Comparison of ENCODE assay signal across 8 mouse cellular contexts in genomic region chr3:132085112-132085822, GRCm38 (mm10). TPM values are rescaled to one million over a fixed set of nuclear protein-coding genes. Genes with fewer than 3 reads are reported as not detected.
A peak's percentile ranks its signal among the peaks of the same experiment; 100 is the strongest.
DNase-seq lines count a peak whose midpoint lies in the region; ATAC-seq lines count a peak whose summit lies in the region.

TSS of gene Dkk2 (plus strand) at chr3:132085292.

- H3K27me3 ChIP-seq in heart, embryonic 14.5 days (ENCODE audit: control insufficient read depth, insufficient read depth, low read length), result peaks cover 22% of the 10 kb centered on the region
- H3K27me3 ChIP-seq in hindbrain, embryonic 10.5 days (ENCODE audit: insufficient read depth, poor library complexity, severe bottlenecking), result peaks cover 32% of the 10 kb centered on the region
- H3K27me3 ChIP-seq in limb, embryonic 13.5 days, result peaks cover 9% of the 10 kb centered on the region
- peaks cover 26% of the 10 kb centered on the region for H3K27me3 ChIP-seq in neural tube, embryonic 12.5 days (replicated peaks)

- peaks cover 0 to 23% of the 10 kb centered on the region in 2 experiments for H3K4me1 ChIP-seq in heart, embryonic 14.5 days (ENCODE audit: control insufficient read depth in 2 of 2, insufficient read depth in 2 of 2, low read length in 2 of 2)
- H3K4me1 ChIP-seq in hindbrain, embryonic 10.5 days (replicated peaks), result peaks cover 42% of the 10 kb centered on the region
- peaks cover 17% of the 10 kb centered on the region for H3K4me1 ChIP-seq in limb, embryonic 13.5 days
- H3K4me1 ChIP-seq in neural tube, embryonic 12.5 days, result peaks cover 32% of the 10 kb centered on the region

- H3K27ac ChIP-seq in heart, embryonic 14.5 days (replicated peaks in 1 of 2; ENCODE audit: control insufficient read depth in 1 of 2, insufficient read depth in 1 of 2, low read depth in 2 of 2, low read length in 2 of 2), result no peak within 1 kb of the TSS
- H3K27ac ChIP-seq in hindbrain, embryonic 10.5 days, result peak within 1 kb of the TSS; percentile 40
- H3K27ac ChIP-seq in limb, embryonic 13.5 days, result peak within 1 kb of the TSS; percentile 88
- H3K27ac ChIP-seq in neural tube, embryonic 12.5 days, result no peak within 1 kb of the TSS

- H3K4me3 ChIP-seq in heart, embryonic 14.5 days (ENCODE audit: control insufficient read depth in 1 of 2, insufficient read depth in 1 of 2, low read depth in 1 of 2, low read length in 2 of 2), result peak within 1 kb of the TSS; percentile 43 to 47
- peak within 1 kb of the TSS; percentile 64 for H3K4me3 ChIP-seq in hindbrain, embryonic 10.5 days
- H3K4me3 ChIP-seq in limb, embryonic 13.5 days, result peak within 1 kb of the TSS; percentile 66
- H3K4me3 ChIP-seq in neural tube, embryonic 12.5 days, result peak within 1 kb of the TSS; percentile 44

- H3K9ac ChIP-seq in heart, embryonic 14.5 days (ENCODE audit: low read length), result peak within 1 kb of the TSS; percentile 46; the same call in 1 of the 2 replicates
- peak within 1 kb of the TSS; percentile 80 for H3K9ac ChIP-seq in limb, embryonic 13.5 days
- peak within 1 kb of the TSS; percentile 52 for H3K9ac ChIP-seq in neural tube, embryonic 12.5 days

- no peak for ATAC-seq in heart, embryonic 14.5 days (ENCODE audit: insufficient number of reproducible peaks, insufficient read depth, low FRiP score, low read depth)
- ATAC-seq in limb, embryonic 13.5 days (ENCODE audit: low FRiP score, low read depth), result peak; percentile 64
- ATAC-seq in neural tube, embryonic 12.5 days (ENCODE audit: low FRiP score, low read depth), result peak; percentile 63

- H3K9me3 ChIP-seq in heart, embryonic 14.5 days (ENCODE audit: control insufficient read depth, low read length), result no peaks in the 10 kb centered on the region
- no peaks in the 10 kb centered on the region for H3K9me3 ChIP-seq in hindbrain, embryonic 10.5 days
- H3K9me3 ChIP-seq in limb, embryonic 13.5 days, result no peaks in the 10 kb centered on the region
- no peaks in the 10 kb centered on the region for H3K9me3 ChIP-seq in neural tube, embryonic 12.5 days

- no peaks in the 10 kb centered on the region for H3K36me3 ChIP-seq in heart, embryonic 14.5 days (ENCODE audit: control insufficient read depth, insufficient read depth, low read length)
- no peaks in the 10 kb centered on the region for H3K36me3 ChIP-seq in hindbrain, embryonic 10.5 days
- H3K36me3 ChIP-seq in limb, embryonic 13.5 days, result no peaks in the 10 kb centered on the region
- H3K36me3 ChIP-seq in neural tube, embryonic 12.5 days, result no peaks in the 10 kb centered on the region

- peak within 1 kb of the TSS; percentile 95 for H3K4me2 ChIP-seq in heart, embryonic 14.5 days (ENCODE audit: low read length)
- H3K4me2 ChIP-seq in limb, embryonic 13.5 days (replicated peaks), result peak within 1 kb of the TSS; percentile 89
- H3K4me2 ChIP-seq in neural tube, embryonic 12.5 days (replicated peaks), result peak within 1 kb of the TSS; percentile 95

- WGBS in heart, embryonic 14.5 days, result under 1% methylated on average over 33 of the region's 33 CpGs
- WGBS in hindbrain, embryonic 10.5 days, result under 1% methylated on average over 33 of the region's 33 CpGs
- WGBS in limb, embryonic 13.5 days, result under 1% methylated on average over 33 of the region's 33 CpGs
- under 1% methylated on average over 33 of the region's 33 CpGs for WGBS in neural tube, embryonic 12.5 days

- intact Hi-C loops in heart, postnatal 10 days (cut with DNase I), result loop anchor here (5.0 to 10.0 kb wide), 3 partner anchors 108 to 490 kb away; no protein-coding TSS in a partner anchor

- DNase-seq in heart, postnatal 10 days, result no peak
- peak; percentile 73 for DNase-seq in embryo, embryonic 10.5 days (ENCODE audit: low spot score)
- DNase-seq in hindbrain, embryonic 10.5 days (ENCODE audit: low spot score), result peak; percentile 55
- no peak for DNase-seq in ovary, postnatal 10 days (ENCODE audit: low spot score)
- DNase-seq in cerebellum, adult 18-20 months, result no peak

RNA-seq across cellular contexts. Expression of gene Dkk2, which starts in this region (rescaled TPM):
- 0.94 and 1.2 TPM in 2 replicates for polyA plus RNA-seq in heart, embryonic 14.5 days (2014; fragmentation: Nextera tagmentation; extraction: Ambion mirVana)
- total RNA-seq in heart, postnatal 10 days (2021), result under 1 TPM; 0.29 to 0.55 TPM
- polyA plus RNA-seq in hindbrain, embryonic 10.5 days (2016; fragmentation: Nextera tagmentation; extraction: Ambion mirVana), result 6.8 and 9.8 TPM in 2 replicates
- polyA plus RNA-seq in limb, embryonic 13.5 days (2015; fragmentation: Nextera tagmentation; extraction: Ambion mirVana), result 66.6 and 71.3 TPM in 2 replicates
- polyA plus RNA-seq in neural tube, embryonic 12.5 days (2016; fragmentation: Nextera tagmentation; extraction: Ambion mirVana), result 6.4 and 7.1 TPM in 2 replicates

Comparison
In these comparisons a context has a peak if more than half of its experiments do, and no peak if none do; other contexts are left out.
1. H3K27ac ChIP-seq: peak in hindbrain, embryonic 10.5 days (single experiment) and limb, embryonic 13.5 days (single experiment); none in heart, embryonic 14.5 days (0 of 2) and neural tube, embryonic 12.5 days (single experiment).
2. DNase-seq: peak in embryo, embryonic 10.5 days (single experiment) and hindbrain, embryonic 10.5 days (single experiment); none in heart, postnatal 10 days (0 of 2), ovary, postnatal 10 days (single experiment) and cerebellum, adult 18-20 months (0 of 2).
3. Peak in every context shown above with its lines, with median percentiles within 50 percentile points of each other: H3K4me2 ChIP-seq, H3K4me3 ChIP-seq and H3K9ac ChIP-seq.